Mouse (Mus musculus) limb, embryonic 11.5 days (tissue): ENCODE measurements at regions not wholly inside any gene's neighbourhood (a gene's known extent, or its start where the extent isn't known, plus 50 kb on each side); places are given as distances from the start of the nearest gene placed in this dataset.
A peak's percentile ranks its signal among the peaks of the same experiment; 100 is the strongest.

ENCODE experiments used
- ATAC-seq: fragments of 200-750 bp; cut with Nextera tagmentation; 2 replicates; pipeline ENCODE4 v1.8.0; 2017; ENCODE audit warnings: low read depth; ENCODE audit not compliant: insufficient number of reproducible peaks, low FRiP score, low TSS enrichment
- DNase-seq: peaks from one replicate; pipeline ENCODE4 v3.0.0-alpha.2; 2015; ENCODE audit warnings: low spot score
- H3K27ac ChIP-seq: fragments of 300-500 bp; sonication (generic); replicated peaks from 2 replicates; pipeline ENCODE4 v1.5.1; 2014; ENCODE audit warnings: low read depth, mild to moderate bottlenecking, low read length
- H3K27me3 ChIP-seq: fragments of 300-500 bp; sonication (generic); 2 replicates; pipeline ENCODE4 v1.6.1; 2014; ENCODE audit warnings: mild to moderate bottlenecking, low read length, mixed read lengths; ENCODE audit not compliant: control insufficient read depth, insufficient read depth
- H3K36me3 ChIP-seq: fragments of 300-500 bp; sonication (generic); 2 replicates; pipeline ENCODE4 v1.6.1; 2014; ENCODE audit warnings: mild to moderate bottlenecking, low read length, moderate library complexity, mixed read lengths; ENCODE audit not compliant: control insufficient read depth, insufficient read depth
- H3K4me1 ChIP-seq: fragments of 300-500 bp; sonication (generic); 2 replicates; pipeline ENCODE4 v1.6.1; 2014; ENCODE audit warnings: low read length, mixed read lengths; ENCODE audit not compliant: control insufficient read depth, insufficient read depth
- H3K4me2 ChIP-seq: fragments of 300-500 bp; sonication (generic); 2 replicates; pipeline ENCODE4 v1.6.1; 2014; ENCODE audit warnings: low read depth, mild to moderate bottlenecking, moderate library complexity; ENCODE audit not compliant: severe bottlenecking
- H3K4me3 ChIP-seq: fragments of 300-500 bp; sonication (generic); 2 replicates; pipeline ENCODE4 v1.5.1; 2014; ENCODE audit warnings: low read depth, low read length
- H3K9ac ChIP-seq: fragments of 300-500 bp; sonication (generic); 2 replicates; pipeline ENCODE4 v1.6.1; 2014; ENCODE audit warnings: mild to moderate bottlenecking, low read length
- H3K9me3 ChIP-seq: fragments of 300-500 bp; sonication (generic); 2 replicates; pipeline ENCODE4 v1.6.1; 2016; ENCODE audit warnings: low read length; ENCODE audit not compliant: control insufficient read depth
- WGBS: fragments of 180-500 bp; shearing (Covaris S2); extraction: QIAGEN DNeasy Blood & Tissue Kit; methylation state at CpG from one replicate; pipeline ENCODE4 v1.1.7; 2014; 5-methylcytosine and 5-hydroxymethylcytosine counted together

- H3K9me3 ChIP-seq = no peaks in the 10 kb centered on the region
- ATAC-seq = no peak
Measured at GRCm38 (mm10) chr15:5514217-5514616, 270.2 kb upstream of the Ptger4 start.

GRCm38 (mm10) chr15:5517244-5517966 is 273.4 kb upstream of the Ptger4 start:
- Histone ChIP-seq H3K4me1 (0 out of 2 replicates have a peak, but pooled peaks cover 2% of the 10 kb centered on the region), H3K9ac (no peak overlapping the region), H3K36me3 (no peaks in the 10 kb centered on the region), H3K27me3 (no peaks in the 10 kb centered on the region), H3K27ac (no peak overlapping the region), H3K9me3 (no peaks in the 10 kb centered on the region), H3K4me3 (no peak overlapping the region), H3K4me2 (no peak overlapping the region)
- no peak for ATAC-seq
- WGBS = 64% methylated on average over 10 of the region's 10 CpGs
- DNase-seq = peak; percentile 22

More at GRCm38 (mm10) chr15:5514217-5514616, 270.2 kb upstream of the Ptger4 start:
- no peaks in the 10 kb centered on the region for H3K36me3 ChIP-seq
- H3K9ac ChIP-seq = no peak overlapping the region
- no peaks in the 10 kb centered on the region for H3K27me3 ChIP-seq
- DNase-seq = no peak
- H3K4me3 ChIP-seq = no peak overlapping the region
- 71% methylated on average over 4 of the region's 4 CpGs for WGBS
- no peak overlapping the region for H3K4me2 ChIP-seq
- no peak overlapping the region for H3K27ac ChIP-seq
- H3K4me1 ChIP-seq = 0 out of 2 replicates have a peak, but pooled peaks cover 2% of the 10 kb centered on the region

- Histone ChIP-seq H3K9ac (no peak overlapping the region), H3K27ac (no peak overlapping the region), H3K36me3 (no peaks in the 10 kb centered on the region), H3K27me3 (no peaks in the 10 kb centered on the region), H3K4me1 (0 out of 2 replicates have a peak, but pooled peaks cover 2% of the 10 kb centered on the region), H3K4me2 (no peak overlapping the region), H3K4me3 (no peak overlapping the region), H3K9me3 (no peaks in the 10 kb centered on the region)
- no peak for DNase-seq
- ATAC-seq = no peak
- WGBS = 82% methylated on average over 2 of the region's 2 CpGs
Measured at GRCm38 (mm10) chr15:5519552-5519951, 275.6 kb upstream of the Ptger4 start.

- Histone ChIP-seq H3K9me3 (no peaks in the 10 kb centered on the region), H3K4me2 (no peak overlapping the region), H3K9ac (no peak overlapping the region), H3K36me3 (no peaks in the 10 kb centered on the region), H3K27me3 (no peaks in the 10 kb centered on the region), H3K4me1 (0 out of 2 replicates have a peak, but pooled peaks cover 2% of the 10 kb centered on the region), H3K4me3 (no peak overlapping the region), H3K27ac (no peak overlapping the region)
- DNase-seq = no peak
- no peak for ATAC-seq
- 88% methylated on average over 1 of the region's 1 CpGs for WGBS
Measured at GRCm38 (mm10) chr15:5519997-5520396, 276.0 kb upstream of the Ptger4 start.

- DNase-seq = no peak
- Histone ChIP-seq H3K27me3 (no peaks in the 10 kb centered on the region), H3K4me3 (no peak overlapping the region), H3K27ac (no peak overlapping the region), H3K9me3 (no peaks in the 10 kb centered on the region), H3K36me3 (no peaks in the 10 kb centered on the region), H3K9ac (no peak overlapping the region), H3K4me1 (no peaks in the 10 kb centered on the region), H3K4me2 (no peak overlapping the region)
- ATAC-seq = no peak
- WGBS = 86% methylated on average over 6 of the region's 6 CpGs
Measured at GRCm38 (mm10) chr15:5528619-5529018, 284.6 kb upstream of the Ptger4 start.

- Histone ChIP-seq H3K27me3 (no peaks in the 10 kb centered on the region), H3K4me3 (no peak overlapping the region), H3K36me3 (no peaks in the 10 kb centered on the region), H3K9me3 (no peaks in the 10 kb centered on the region), H3K9ac (no peak overlapping the region), H3K4me1 (no peaks in the 10 kb centered on the region), H3K4me2 (no peak overlapping the region), H3K27ac (no peak overlapping the region)
- DNase-seq = no peak
- ATAC-seq = no peak
Measured at GRCm38 (mm10) chr15:5533656-5534055, 289.7 kb upstream of the Ptger4 start.

- Histone ChIP-seq H3K27ac (no peak overlapping the region), H3K27me3 (no peaks in the 10 kb centered on the region), H3K4me2 (no peak overlapping the region), H3K4me1 (no peaks in the 10 kb centered on the region), H3K9me3 (no peaks in the 10 kb centered on the region), H3K9ac (no peak overlapping the region), H3K4me3 (no peak overlapping the region), H3K36me3 (no peaks in the 10 kb centered on the region)
- 64% methylated on average over 2 of the region's 2 CpGs for WGBS
- DNase-seq (no peak), ATAC-seq (no peak)
Measured at GRCm38 (mm10) chr15:5537432-5537831, 293.4 kb upstream of the Ptger4 start.

GRCm38 (mm10) chr15:5539301-5539928 is 295.4 kb upstream of the Ptger4 start:
- Histone ChIP-seq H3K36me3 (no peaks in the 10 kb centered on the region), H3K4me1 (no peaks in the 10 kb centered on the region), H3K9ac (no peak overlapping the region), H3K9me3 (no peaks in the 10 kb centered on the region), H3K4me3 (no peak overlapping the region), H3K4me2 (no peak overlapping the region), H3K27ac (no peak overlapping the region), H3K27me3 (no peaks in the 10 kb centered on the region)
- no peak for DNase-seq
- no peak for ATAC-seq
- WGBS = 91% methylated on average over 4 of the region's 4 CpGs
